Mouse (Mus musculus) ovary, postnatal 36 days (tissue): ENCODE results near the gene Atp8b2.

Source experiments
- DNase-seq: peaks from one replicate; pipeline ENCODE4 v3.0.0; 2022; ENCODE audit warnings: low spot score, mixed read lengths

Gene Atp8b2

GRCm38 (mm10) chr3:89959435-89959834, 3.9 kb downstream of the Atp8b2 start:
- DNase-seq, result peak; percentile 33

- no peak for DNase-seq
Observed at GRCm38 (mm10) chr3:89957880-89958279, 5.4 kb downstream of the Atp8b2 start.

DNA sequence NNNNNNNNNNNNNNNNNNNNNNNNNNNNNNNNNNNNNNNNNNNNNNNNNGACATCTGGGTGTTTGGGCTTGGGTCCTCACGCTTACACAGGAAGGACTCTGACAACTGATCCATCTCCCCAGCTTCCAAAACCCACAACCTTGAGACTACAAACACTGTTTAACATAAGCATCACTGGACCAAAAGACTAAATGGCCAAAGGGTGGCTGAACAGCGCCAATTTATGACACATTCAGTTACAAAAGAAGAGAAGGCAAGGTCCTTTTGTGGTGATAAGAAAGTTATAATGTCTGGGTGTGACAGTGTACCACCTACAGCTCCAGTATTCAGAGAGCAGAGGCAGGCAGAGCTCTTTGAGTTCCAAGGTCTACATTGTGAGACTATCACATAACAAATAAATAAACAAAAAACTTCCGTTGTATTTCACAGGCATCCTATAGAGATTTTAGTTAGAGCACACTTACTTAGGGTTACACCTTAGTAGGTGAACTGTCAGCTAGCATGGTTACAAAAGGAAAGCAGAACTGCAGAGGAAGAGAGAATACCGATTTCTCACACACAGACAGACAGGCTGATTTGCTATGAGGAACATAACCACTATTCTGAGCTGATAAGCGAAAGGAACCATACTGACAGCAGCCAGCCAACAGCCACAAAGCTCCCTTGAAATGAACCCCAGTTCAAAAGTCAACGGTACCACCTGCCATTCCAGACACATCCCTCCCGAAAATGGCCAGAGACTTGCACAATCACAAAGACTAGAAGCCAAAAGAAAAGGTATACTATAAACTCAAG, 6.9 kb downstream of the Atp8b2 start:
- no peak for DNase-seq

DNA sequence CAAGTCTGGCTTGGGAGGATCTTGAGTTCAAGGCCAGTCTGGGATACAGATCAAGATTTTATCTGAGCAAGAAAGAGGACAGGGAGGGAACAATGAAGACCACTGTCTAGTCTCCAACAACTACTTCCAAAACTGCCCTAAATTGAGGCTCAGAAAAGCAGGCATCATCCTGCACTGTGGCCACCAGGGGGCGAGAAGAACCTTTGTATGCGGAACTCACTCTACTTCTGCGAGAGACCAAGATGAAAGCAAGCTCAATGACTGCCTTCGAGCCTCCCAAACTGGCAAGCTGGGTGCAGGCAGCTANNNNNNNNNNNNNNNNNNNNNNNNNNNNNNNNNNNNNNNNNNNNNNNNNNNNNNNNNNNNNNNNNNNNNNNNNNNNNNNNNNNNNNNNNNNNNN, 9.9 kb downstream of the Atp8b2 start:
- DNase-seq, result peak; percentile 69

- no peak for DNase-seq
Observed at GRCm38 (mm10) chr3:89948655-89949054, 14.7 kb downstream of the Atp8b2 start.

- no peak for DNase-seq
Observed at GRCm38 (mm10) chr3:89948021-89948420, 15.3 kb downstream of the Atp8b2 start.

DNA sequence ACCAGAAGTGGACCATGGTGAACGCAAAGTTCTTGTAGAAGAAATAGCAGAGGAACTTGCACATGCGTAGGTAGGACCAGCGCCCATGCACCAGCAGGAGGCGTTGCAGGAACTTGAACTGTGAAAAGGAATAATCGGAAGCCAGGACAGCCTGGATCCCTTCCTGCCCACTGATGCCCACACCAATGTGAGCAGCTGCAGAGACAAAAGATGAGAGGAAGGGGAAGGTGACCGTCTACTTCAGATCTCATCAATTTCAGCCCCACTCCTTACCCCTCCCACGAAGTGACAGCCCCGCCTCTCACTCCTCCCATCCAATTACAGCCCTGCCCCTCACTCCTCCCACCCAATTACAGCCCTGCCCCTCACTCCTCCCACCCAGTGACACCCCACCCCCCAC, 18.3 kb downstream of the Atp8b2 start:
- DNase-seq, result no peak

- peak; percentile 49 for DNase-seq
Observed at GRCm38 (mm10) chr3:89942894-89943293, 20.4 kb downstream of the Atp8b2 start.

DNA sequence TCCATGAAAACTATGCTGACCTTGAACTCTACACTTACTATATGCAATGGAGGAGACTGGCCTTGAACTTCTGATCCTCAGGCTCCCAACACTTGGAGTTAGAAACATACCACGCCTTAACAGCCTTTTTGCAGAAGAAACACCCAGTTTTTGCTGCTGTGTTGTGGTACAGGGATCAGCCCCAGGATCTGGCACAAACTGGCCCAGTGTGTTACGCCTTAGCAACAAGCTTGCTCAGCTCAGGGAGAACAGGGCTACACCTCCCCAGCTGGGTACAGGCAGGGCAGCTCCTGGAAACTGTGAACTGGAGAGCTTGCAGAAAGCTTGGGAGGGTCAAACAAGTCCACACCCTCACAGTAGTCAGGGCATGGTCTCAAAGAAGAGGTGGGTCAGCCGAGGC, 26.8 kb downstream of the Atp8b2 start:
- no peak for DNase-seq

DNA sequence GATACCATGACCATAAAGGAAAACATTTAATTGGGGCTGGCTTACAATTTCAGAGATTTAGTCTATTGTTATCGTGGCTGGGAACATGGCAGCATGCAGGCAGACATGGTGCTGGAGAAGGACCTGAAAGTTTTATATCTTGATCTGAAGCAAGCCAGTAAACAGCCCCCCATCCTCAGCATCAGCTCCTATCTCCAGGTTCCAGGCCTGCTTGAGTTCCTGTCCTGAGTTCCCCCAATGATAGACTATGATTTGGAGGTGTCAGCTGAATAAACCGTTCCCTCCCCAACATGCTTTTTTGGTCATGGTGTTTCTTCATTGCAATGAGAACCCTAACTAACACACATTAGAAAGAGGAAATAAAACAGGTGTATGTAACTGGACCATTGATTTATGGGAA, 30.4 kb downstream of the Atp8b2 start:
- DNase-seq, result no peak

DNA sequence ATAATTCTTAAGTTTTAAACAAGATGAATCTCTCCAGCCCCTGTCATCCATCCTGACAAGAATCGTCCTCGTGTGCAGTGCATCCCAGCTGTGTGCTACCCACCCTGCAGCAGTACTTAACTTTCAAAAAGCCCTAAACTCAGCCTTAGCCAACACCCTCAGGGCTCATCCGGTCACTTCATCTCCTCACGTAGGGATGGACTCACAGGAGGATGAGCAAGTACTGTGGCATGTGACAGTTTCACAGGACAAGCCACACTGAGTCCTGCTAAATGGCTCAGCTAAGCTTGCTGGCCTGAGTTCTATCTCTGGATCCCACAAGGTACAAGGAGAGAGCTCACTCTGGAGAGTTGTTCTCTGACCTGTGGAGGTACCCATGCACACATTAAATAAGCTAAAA, 34.4 kb downstream of the Atp8b2 start:
- no peak for DNase-seq

DNA sequence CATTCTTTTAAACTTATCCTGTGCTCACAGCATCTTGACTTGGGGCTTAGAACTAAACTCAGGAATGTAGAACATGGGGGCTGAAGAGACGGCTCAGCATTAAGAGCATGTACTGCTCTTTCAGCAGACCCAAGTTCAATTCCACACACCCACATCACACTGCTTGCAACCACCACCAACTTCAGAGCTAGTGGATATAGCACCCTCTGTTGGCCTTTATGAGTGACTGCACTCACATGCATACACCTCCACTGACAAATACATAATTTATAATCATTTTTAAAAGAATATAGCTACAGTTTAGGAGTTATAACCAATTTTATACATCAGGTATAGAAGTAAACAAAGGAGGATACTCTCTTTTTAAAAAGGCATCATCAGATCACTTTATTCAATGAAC, 36.9 kb downstream of the Atp8b2 start:
- DNase-seq, result no peak

- no peak for DNase-seq
Observed at GRCm38 (mm10) chr3:89920711-89921110, 42.6 kb downstream of the Atp8b2 start.

- DNase-seq, result no peak
Observed at GRCm38 (mm10) chr3:89917408-89917807, 45.9 kb downstream of the Atp8b2 start.

- no peak for DNase-seq
Observed at GRCm38 (mm10) chr3:89916622-89917021, 46.7 kb downstream of the Atp8b2 start.

- DNase-seq, result no peak
Observed at GRCm38 (mm10) chr3:89914700-89915099, 48.6 kb downstream of the Atp8b2 start.

DNA sequence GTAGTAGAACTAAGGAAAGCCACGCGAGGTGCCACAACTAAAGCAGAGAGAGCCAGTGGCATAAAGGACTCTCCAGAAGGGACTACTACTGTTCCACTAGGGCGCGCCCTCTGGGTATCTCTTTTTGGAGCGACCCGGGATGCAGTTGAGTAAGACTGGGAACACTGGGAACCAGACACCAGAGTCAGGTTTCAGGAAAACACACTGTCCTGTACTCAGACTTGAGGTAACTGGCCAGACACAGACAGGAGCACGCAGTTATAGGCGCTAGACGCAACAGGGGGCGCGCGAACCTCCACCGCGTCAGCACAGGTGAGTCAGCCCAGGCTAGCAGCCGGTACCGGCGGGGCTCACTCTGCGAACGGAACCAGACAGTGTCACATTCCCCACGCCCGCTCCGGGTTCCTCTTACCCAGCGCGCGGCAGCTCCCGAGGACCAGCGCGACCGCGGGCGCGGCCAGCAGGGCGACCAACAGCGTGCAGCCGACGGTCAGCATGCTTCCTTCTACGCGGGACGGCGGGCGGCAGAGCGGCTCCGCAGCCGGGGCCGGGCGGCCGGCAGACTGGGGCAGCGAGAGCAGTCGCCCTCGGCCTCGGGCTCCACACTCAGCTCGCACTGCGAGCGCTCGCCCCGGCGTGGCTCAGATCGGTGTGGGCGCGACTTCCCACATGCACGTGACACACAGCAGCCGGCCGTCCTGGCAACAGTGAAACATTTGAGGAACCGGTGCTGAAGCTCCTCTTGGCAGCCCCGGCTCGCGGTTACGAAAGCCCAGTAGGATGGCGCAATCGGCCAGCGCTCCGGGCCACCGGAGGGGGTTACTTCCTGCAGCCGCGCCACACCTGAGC, 50.5 kb downstream of the Atp8b2 start, which contains the start of gene Il6ra:
Gene Il6ra (minus strand): TSS at position 654 of the 849 bp plus-strand sequence.
- DNase-seq, result peak; percentile 84

GRCm38 (mm10) chr3:89912108-89912542, 51.2 kb downstream of the Atp8b2 start:
- DNase-seq, result no peak

- DNase-seq, result no peak
Observed at GRCm38 (mm10) chr3:89911207-89911606, 52.1 kb downstream of the Atp8b2 start.

GRCm38 (mm10) chr3:89909703-89910542, 53.4 kb downstream of the Atp8b2 start:
- no peak for DNase-seq

DNA sequence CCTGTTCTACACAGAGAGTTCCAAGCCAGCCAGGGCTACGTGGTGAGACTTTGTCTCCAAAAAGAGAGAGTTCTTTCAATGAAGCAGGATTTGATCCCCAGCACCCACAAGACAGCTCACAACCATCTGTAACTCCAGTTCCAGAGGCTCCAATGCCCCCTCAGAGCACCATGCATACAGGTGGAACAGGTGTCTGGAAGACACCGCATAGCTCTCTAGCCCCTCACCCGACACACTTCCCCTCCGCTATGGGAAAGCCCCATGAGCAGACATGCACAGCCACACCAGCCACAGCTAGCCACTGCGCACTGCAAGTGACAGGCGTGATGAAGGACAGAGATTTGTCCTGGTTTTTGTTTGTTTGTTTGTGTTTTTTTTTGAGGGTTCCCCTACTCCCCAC, 54.5 kb downstream of the Atp8b2 start:
- no peak for DNase-seq

DNA sequence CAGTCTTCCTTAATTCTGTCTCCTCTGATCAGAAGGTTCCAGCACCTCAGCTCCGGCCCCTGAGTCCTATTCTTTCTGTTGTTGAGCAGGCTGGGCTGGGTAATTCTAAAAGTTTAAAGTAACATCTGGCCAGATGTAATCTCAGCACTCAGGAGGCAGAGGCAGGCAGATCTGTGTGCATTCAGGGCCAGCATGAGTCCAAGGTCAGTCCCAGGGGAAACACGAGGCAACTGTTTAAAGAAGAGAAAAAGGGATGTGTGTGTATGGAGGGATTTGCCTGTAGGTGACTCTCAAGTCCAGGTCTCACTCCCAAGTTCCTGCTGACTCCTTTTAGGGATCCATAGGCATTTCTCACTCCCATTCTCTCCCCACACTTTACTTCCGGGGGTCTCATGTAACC, 55.5 kb downstream of the Atp8b2 start:
- no peak for DNase-seq
